Mouse (Mus musculus) heart, embryonic 14.5 days (tissue): ENCODE measurements around the gene Frk. TPM values are rescaled to one million over a fixed set of nuclear protein-coding genes. Genes with fewer than 3 reads are reported as not detected.
A peak's percentile ranks its signal among the peaks of the same experiment; 100 is the strongest.
"Not testable (repeated sequence)": the region's sequence is repeated elsewhere in the genome, so short reads cannot be mapped to it uniquely, and the experiment has no call there.

Experiments
- ATAC-seq: fragments of 200-750 bp; cut with Nextera tagmentation; 2 replicates; pipeline ENCODE4 v1.8.0; 2017; ENCODE audit warnings: low read depth, moderate TSS enrichment; ENCODE audit not compliant: insufficient number of reproducible peaks, insufficient read depth, low FRiP score
- H3K27ac ChIP-seq, 2 experiments: fragments of 200-500 bp in 1 of 2; fragments of 300-500 bp in 1 of 2; sonication (generic) in 1 of 2; replicated peaks in 1 of 2; 2 replicates each; pipeline ENCODE4 v1.5.1; 2012 to 2014; ENCODE audit warnings: low read depth in 2 of 2, low read length in 2 of 2, control low read depth in 1 of 2, mild to moderate bottlenecking in 1 of 2, mixed read lengths in 1 of 2; ENCODE audit not compliant: control insufficient read depth in 1 of 2, insufficient read depth in 1 of 2
- H3K27me3 ChIP-seq: fragments of 300-500 bp; sonication (generic); 2 replicates; pipeline ENCODE4 v1.6.1; 2014; ENCODE audit warnings: mild to moderate bottlenecking, low read length, control low read depth; ENCODE audit not compliant: control insufficient read depth, insufficient read depth
- H3K36me3 ChIP-seq: fragments of 300-500 bp; sonication (generic); 2 replicates; pipeline ENCODE4 v1.6.1; 2014; ENCODE audit warnings: mild to moderate bottlenecking, control low read depth, low read length, mixed read lengths; ENCODE audit not compliant: control insufficient read depth, insufficient read depth
- H3K4me1 ChIP-seq, 2 experiments: fragments of 200-500 bp in 1 of 2; fragments of 300-500 bp in 1 of 2; sonication (generic) in 1 of 2; 2 replicates each; pipeline ENCODE4 v1.6.1; 2012 to 2014; ENCODE audit warnings: low read length in 2 of 2, control low read depth in 1 of 2, mixed read lengths in 1 of 2; ENCODE audit not compliant: control insufficient read depth in 2 of 2, insufficient read depth in 2 of 2
- H3K4me2 ChIP-seq: fragments of 300-500 bp; sonication (generic); 2 replicates; pipeline ENCODE4 v1.6.1; 2014; ENCODE audit warnings: mild to moderate bottlenecking, low read length
- H3K4me3 ChIP-seq, 2 experiments: fragments of 200-500 bp in 1 of 2; fragments of 300-500 bp in 1 of 2; sonication (generic) in 1 of 2; 2 replicates each; pipeline ENCODE4 v1.5.1; 2012 to 2014; ENCODE audit warnings: low read length in 2 of 2, mild to moderate bottlenecking in 2 of 2, control low read depth in 1 of 2, low read depth in 1 of 2, moderate library complexity in 1 of 2; ENCODE audit not compliant: control insufficient read depth in 1 of 2, insufficient read depth in 1 of 2
- H3K9ac ChIP-seq: fragments of 300-500 bp; sonication (generic); 2 replicates; pipeline ENCODE4 v1.6.1; 2014; ENCODE audit warnings: mild to moderate bottlenecking, low read length
- H3K9me3 ChIP-seq: fragments of 300-500 bp; sonication (generic); 2 replicates; pipeline ENCODE4 v1.6.1; 2016; ENCODE audit warnings: low read length, control low read depth; ENCODE audit not compliant: control insufficient read depth
- WGBS: fragments of 180-500 bp; shearing (Covaris S2); extraction: QIAGEN DNeasy Blood & Tissue Kit; methylation state at CpG from one replicate; pipeline ENCODE4 v1.1.7; 2014; 5-methylcytosine and 5-hydroxymethylcytosine counted together
- polyA plus RNA-seq: library from polyadenylated mRNA; unstranded; fragments of >200 nt; fragmentation: Nextera tagmentation; extraction: Ambion mirVana; gene quantifications from 2 replicates; pipeline ENCODE4 v1.2.1, GENCODE M21; 2014

Frk gene
- polyA plus RNA-seq: 3.9 and 5.3 TPM in 2 replicates

GRCm38 (mm10) chr10:34483297-34484013 is at the start of gene Frk:
TSS of gene Frk (plus strand) at chr10:34483399.
- H3K27me3 ChIP-seq: no peaks in the 10 kb centered on the region
- ATAC-seq: 0 out of 2 replicates have a peak, but pooled peaks have one; percentile 35
- WGBS: 29% methylated on average over 11 of the region's 11 CpGs
- H3K27ac ChIP-seq: peak within 1 kb of the TSS; percentile 58 to 79
- H3K36me3 ChIP-seq: no peaks in the 10 kb centered on the region
- H3K4me2 ChIP-seq: peak within 1 kb of the TSS; percentile 60
- H3K9ac ChIP-seq: peak within 1 kb of the TSS; percentile 72
- no peaks in the 10 kb centered on the region for H3K9me3 ChIP-seq
- peak within 1 kb of the TSS; percentile 41 to 43 for H3K4me3 ChIP-seq
- H3K4me1 ChIP-seq: peaks cover 0 to 10% of the 10 kb centered on the region in 2 experiments; a peak in 2 of 4 replicates

- H3K4me2 ChIP-seq, H3K27ac ChIP-seq, H3K9me3 ChIP-seq, H3K4me3 ChIP-seq, ATAC-seq, H3K36me3 ChIP-seq, H3K9ac ChIP-seq, H3K4me1 ChIP-seq, H3K27me3 ChIP-seq: not testable (repeated sequence)
- 94% methylated on average over 6 of the region's 14 CpGs for WGBS
Observed at GRCm38 (mm10) chr10:34434191-34434590, 49.0 kb upstream of the Frk start.

- H3K4me2 ChIP-seq: no peak overlapping the region
- H3K9ac ChIP-seq: no peak overlapping the region
- H3K27me3 ChIP-seq: no peaks in the 10 kb centered on the region
- no peak overlapping the region for H3K27ac ChIP-seq
- H3K4me3 ChIP-seq: no peak overlapping the region
- no peak for ATAC-seq
- 65% methylated on average over 1 of the region's 1 CpGs for WGBS
- H3K9me3 ChIP-seq: no peaks in the 10 kb centered on the region
- no peaks in the 10 kb centered on the region for H3K36me3 ChIP-seq
- H3K4me1 ChIP-seq: no peaks in the 10 kb centered on the region
Observed at GRCm38 (mm10) chr10:34449469-34449868, 33.7 kb upstream of the Frk start.

GRCm38 (mm10) chr10:34461451-34461850 is 21.7 kb upstream of the Frk start:
- no peak overlapping the region for H3K4me3 ChIP-seq
- 16% methylated on average over 4 of the region's 4 CpGs for WGBS
- no peaks in the 10 kb centered on the region for H3K4me1 ChIP-seq
- no peak overlapping the region for H3K27ac ChIP-seq
- ATAC-seq: no peak
- H3K9ac ChIP-seq: no peak overlapping the region
- H3K36me3 ChIP-seq: no peaks in the 10 kb centered on the region
- H3K4me2 ChIP-seq: no peak overlapping the region
- no peaks in the 10 kb centered on the region for H3K27me3 ChIP-seq
- no peaks in the 10 kb centered on the region for H3K9me3 ChIP-seq

GRCm38 (mm10) chr10:34464321-34464720 is 18.9 kb upstream of the Frk start:
- Histone ChIP-seq H3K9ac (no peak overlapping the region), H3K27me3 (no peaks in the 10 kb centered on the region), H3K36me3 (no peaks in the 10 kb centered on the region), H3K4me2 (no peak overlapping the region), H3K27ac (no peak overlapping the region), H3K9me3 (no peaks in the 10 kb centered on the region), H3K4me1 (no peaks in the 10 kb centered on the region), H3K4me3 (no peak overlapping the region)
- WGBS: 82% methylated on average over 4 of the region's 4 CpGs
- no peak for ATAC-seq

- 41% methylated on average over 2 of the region's 2 CpGs for WGBS
- Histone ChIP-seq H3K36me3 (no peaks in the 10 kb centered on the region), H3K4me3 (no peak overlapping the region), H3K4me1 (no peaks in the 10 kb centered on the region), H3K9ac (no peak overlapping the region), H3K27ac (no peak overlapping the region), H3K4me2 (no peak overlapping the region), H3K9me3 (no peaks in the 10 kb centered on the region), H3K27me3 (no peaks in the 10 kb centered on the region)
- no peak for ATAC-seq
Observed at GRCm38 (mm10) chr10:34469037-34469436, 14.2 kb upstream of the Frk start.

- Histone ChIP-seq H3K9ac (no peak overlapping the region), H3K27ac (no peak overlapping the region), H3K27me3 (no peaks in the 10 kb centered on the region), H3K36me3 (no peaks in the 10 kb centered on the region), H3K4me3 (no peak overlapping the region), H3K4me1 (peaks cover 0 to 10% of the 10 kb centered on the region in 2 experiments; a peak in 2 of 4 replicates), H3K4me2 (0 out of 2 replicates have a peak overlapping the region, but pooled peaks have one; percentile 4), H3K9me3 (no peaks in the 10 kb centered on the region)
- 45% methylated on average over 4 of the region's 4 CpGs for WGBS
- 0 out of 2 replicates have a peak, but pooled peaks have one; percentile 47 for ATAC-seq
Observed at GRCm38 (mm10) chr10:34479942-34480455, 3.2 kb upstream of the Frk start.
